Mouse (Mus musculus) lung, adult 2 months (tissue): ENCODE data around the gene Phf12.

Source experiments
- CTCF ChIP-seq: fragments of 200-500 bp; IDR thresholded peaks from 2 replicates; pipeline ENCODE4 v1.5.1; 2011; ENCODE audit warnings: mild to moderate bottlenecking, low read length, control low read depth; ENCODE audit not compliant: insufficient read depth
- POLR2A ChIP-seq: fragments of 200-500 bp; IDR thresholded peaks from 2 replicates; pipeline ENCODE4 v1.6.1; 2011; ENCODE audit warnings: low read depth, mild to moderate bottlenecking, control low read depth, low read length, borderline replicate concordance; ENCODE audit errors: extremely low read depth

DNA sequence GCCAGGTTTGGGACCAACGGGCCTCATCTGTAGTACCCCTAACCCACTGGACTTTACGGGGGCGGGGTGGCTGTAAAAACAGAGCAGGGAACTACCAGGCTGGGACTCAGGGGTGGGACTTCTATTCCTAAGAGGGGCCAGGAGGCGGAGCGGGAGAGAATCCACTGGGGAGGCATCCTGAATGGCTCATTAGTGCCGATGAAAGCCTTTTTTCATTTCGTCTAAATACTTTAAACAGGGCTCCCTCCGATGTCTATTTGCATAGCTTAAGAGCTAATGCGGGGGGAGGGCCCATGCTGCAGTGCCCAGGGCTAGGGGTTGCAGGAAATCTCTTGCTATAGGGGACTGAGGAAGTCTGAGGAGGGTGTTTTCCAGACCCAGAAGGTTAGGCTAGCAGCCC is 34.7 kb upstream of the Phf12 start:
- TF ChIP-seq CTCF (no peak), POLR2A (no peak)
